10 mouse cellular contexts compared by ENCODE assay signal in the genomic region with DNA sequence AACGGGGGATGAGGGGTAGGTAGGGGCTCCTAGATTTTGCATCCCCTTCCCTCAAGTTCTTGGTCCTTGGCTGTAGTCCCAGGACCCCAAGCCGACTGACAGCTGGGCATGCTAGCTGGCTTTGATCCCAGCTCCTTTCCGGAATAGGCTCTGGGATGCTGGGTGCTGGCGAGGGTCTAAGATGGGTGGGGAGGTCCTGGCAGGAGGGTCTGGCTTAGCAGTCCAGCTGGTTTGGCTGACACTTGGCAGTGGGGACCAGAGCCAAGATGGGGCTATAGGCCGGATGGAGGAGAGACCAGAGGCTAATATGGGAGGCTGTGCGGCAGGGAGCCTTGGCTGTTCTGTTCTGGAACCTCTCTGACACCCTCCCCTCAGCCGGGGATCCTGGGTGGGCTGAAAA. TPM values are rescaled to one million over a fixed set of nuclear protein-coding genes. Genes with fewer than 3 reads are reported as not detected.
DNase-seq lines count a peak whose midpoint lies in the region; ATAC-seq and TF ChIP-seq lines count a peak whose summit lies in the region.
"Had no signal": no experiment of that assay in that cellular context is flagged by ENCODE, and none has a peak within 500 bp of the region (broad histone marks: within the 10 kb centered on the region; RNA-seq: fewer than 3 reads in every experiment).

No protein-coding gene starts in this region.

- WGBS in heart, embryonic 13.5 days, result 49% methylated on average over 7 of the region's 7 CpGs
- WGBS in forebrain, postnatal 0 days, result 16% methylated on average over 7 of the region's 7 CpGs
- 87% methylated on average over 7 of the region's 7 CpGs for WGBS in macrophage (ENCODE audit: missing documents)

- H3K79me2 ChIP-seq in MEL (ENCODE audit: control insufficient read depth, insufficient read depth, low read length, poor library complexity) (peaks cover 6% of the 10 kb centered on the region; the same call in 1 of the 2 replicates), macrophage (ENCODE audit: inconsistent target) (peaks cover 10% of the 10 kb centered on the region; the same call in 1 of the 2 replicates)

- TF ChIP-seq CTCF in MEL (IDR thresholded peaks at IDR 0.05 in 2 of 3, conservative IDR thresholded peaks at IDR 0.05 in 1 of 3; ENCODE audit: control insufficient read depth in 1 of 3, insufficient read depth in 1 of 3, low read depth in 2 of 3, low read length in 3 of 3, poor library complexity in 1 of 3, severe bottlenecking in 1 of 3), result no peak
- no peak for TF ChIP-seq CTCF in forebrain, postnatal 0 days (IDR thresholded peaks at IDR 0.05; ENCODE audit: low read depth)

- no peak for ATAC-seq in heart, embryonic 13.5 days (ENCODE audit: extremely low read depth, insufficient number of reproducible peaks, low FRiP score, low TSS enrichment)
- peak; percentile 14 for ATAC-seq in forebrain, postnatal 0 days
- ATAC-seq in megakaryocyte-erythroid progenitor cell, adult 5-6 weeks (replicated peaks; ENCODE audit: low FRiP score, low TSS enrichment, poor library complexity, severe bottlenecking), result no peak

- peaks cover 12% of the 10 kb centered on the region; the same call in 1 of the 2 replicates for H3K27me3 ChIP-seq in heart, embryonic 13.5 days (replicated peaks)
- no peaks in the 10 kb centered on the region for H3K27me3 ChIP-seq in MEL (ENCODE audit: control insufficient read depth in 1 of 2, insufficient read depth in 2 of 2, low read length in 2 of 2)
- H3K27me3 ChIP-seq in forebrain, postnatal 0 days (ENCODE audit: insufficient read depth, low read length), result no peaks in the 10 kb centered on the region

- no peak overlapping the region for H3K4me3 ChIP-seq in heart, embryonic 13.5 days
- peak overlapping the region; percentile 58 to 90 for H3K4me3 ChIP-seq in MEL (ENCODE audit: control insufficient read depth in 1 of 2, insufficient read depth in 1 of 2, low read depth in 2 of 2, low read length in 2 of 2)
- H3K4me3 ChIP-seq in forebrain, postnatal 0 days (ENCODE audit: low read depth, low read length), result peak overlapping the region; percentile 57
- no peak overlapping the region; the same call in 1 of the 2 replicates for H3K4me3 ChIP-seq in macrophage (ENCODE audit: inconsistent target)
- H3K4me3 ChIP-seq: layer of hippocampus, adult 2 months had no signal

- DNase-seq in heart, adult 8-10 months (ENCODE audit: low spot score), result no peak
- no peak for DNase-seq in MEL (ENCODE audit: low read depth, low spot score)
- peak; percentile 71 for DNase-seq in forebrain, postnatal 0 days
- DNase-seq in retina, postnatal 1 day, result no peak
- DNase-seq in B cell, adult 2 months, result no peak

- peak overlapping the region; percentile 35; the same call in 1 of the 2 replicates for H3K9ac ChIP-seq in heart, embryonic 13.5 days
- peak overlapping the region; percentile 86 for H3K9ac ChIP-seq in MEL (ENCODE audit: control insufficient read depth, low read depth, low read length, poor library complexity, severe bottlenecking)
- peak overlapping the region; percentile 18; the same call in 1 of the 2 replicates for H3K9ac ChIP-seq in forebrain, postnatal 0 days

- H3K36me3 ChIP-seq in heart, embryonic 13.5 days, result no peaks in the 10 kb centered on the region
- H3K36me3 ChIP-seq in MEL (ENCODE audit: control insufficient read depth in 1 of 2, insufficient read depth in 2 of 2, low read length in 2 of 2) (peaks cover 0 to 30% of the 10 kb centered on the region in 2 experiments; a peak in 2 of 4 replicates), macrophage (ENCODE audit: inconsistent target) (no peaks in the 10 kb centered on the region)
- H3K36me3 ChIP-seq in forebrain, postnatal 0 days (ENCODE audit: insufficient read depth), result no peaks in the 10 kb centered on the region

- H3K4me2 ChIP-seq in heart, embryonic 13.5 days, result peak overlapping the region; percentile 99; the same call in 1 of the 2 replicates
- peak overlapping the region; percentile 100 for H3K4me2 ChIP-seq in forebrain, postnatal 0 days (ENCODE audit: low read depth)

- no peaks in the 10 kb centered on the region for H3K9me3 ChIP-seq in heart, embryonic 13.5 days
- no peaks in the 10 kb centered on the region for H3K9me3 ChIP-seq in MEL (replicated peaks; ENCODE audit: insufficient read depth, low read length)
- no peaks in the 10 kb centered on the region for H3K9me3 ChIP-seq in forebrain, postnatal 0 days (ENCODE audit: low read length)

- no peak for TF ChIP-seq POLR2A in MEL (IDR thresholded peaks at IDR 0.05; ENCODE audit: control insufficient read depth in 1 of 2, insufficient read depth in 1 of 2, low read depth in 1 of 2, low read length in 2 of 2, poor library complexity in 1 of 2)

- H3K27ac ChIP-seq in heart, embryonic 13.5 days (replicated peaks), result 0 out of 2 replicates have a peak overlapping the region, but pooled peaks have one; percentile 9
- H3K27ac ChIP-seq in MEL (ENCODE audit: control insufficient read depth, low read depth, low read length) (peak overlapping the region; percentile 93; the same call in 1 of the 2 replicates), macrophage (peak overlapping the region; percentile 78)
- peak overlapping the region; percentile 54 for H3K27ac ChIP-seq in forebrain, postnatal 0 days (ENCODE audit: low read depth, low read length)
- H3K27ac ChIP-seq: layer of hippocampus, adult 2 months had no signal

- TF ChIP-seq RAD21 in MEL (IDR thresholded peaks at IDR 0.05; ENCODE audit: low read depth, low read length), result no peak

- TF ChIP-seq EP300 in MEL (IDR thresholded peaks at IDR 0.05; ENCODE audit: low read depth in 1 of 2, low read length in 2 of 2), result no peak

- H3K4me1 ChIP-seq in heart, embryonic 13.5 days, result peaks cover 57% of the 10 kb centered on the region
- H3K4me1 ChIP-seq in MEL (ENCODE audit: control insufficient read depth in 1 of 2, insufficient read depth in 2 of 2, low read length in 2 of 2), result peaks cover 12 to 53% of the 10 kb centered on the region in 2 experiments
- peaks cover 23% of the 10 kb centered on the region for H3K4me1 ChIP-seq in forebrain, postnatal 0 days (ENCODE audit: insufficient read depth)

TF ChIP-seq in MEL, 35 proteins besides CTCF, POLR2A, EP300 and RAD21 (continues in another document):
- TF ChIP-seq RCOR1 (IDR thresholded peaks at IDR 0.05; ENCODE audit: low read depth, low read length) (no peak), MAX (IDR thresholded peaks at IDR 0.05; ENCODE audit: low read length) (no peak), MYC (IDR thresholded peaks at IDR 0.05; ENCODE audit: low read depth, low read length) (no peak), JUND (IDR thresholded peaks at IDR 0.05; ENCODE audit: low read depth, low read length) (no peak), NRF1 (IDR thresholded peaks at IDR 0.05; ENCODE audit: insufficient read depth, low read depth, low read length, poor library complexity, severe bottlenecking) (no peak)

RNA-seq across cellular contexts. Expression of a gene that starts 5.1 kb away (rescaled TPM):
- 2.8 and 3.5 TPM in 2 replicates for polyA plus RNA-seq in heart, embryonic 13.5 days (2015; fragmentation: Nextera tagmentation; extraction: Ambion mirVana)
- total RNA-seq in heart, adult 8-10 months (2022), result 1 to 10 TPM; 3.1 to 4.4 (median 3.5) TPM
- total RNA-seq in MEL (2012; rRNA removed), result 3.9 and 6.2 TPM in 2 replicates
- polyA plus RNA-seq in MEL (2012; ENCODE audit: insufficient read depth in 1 of 2, insufficient read length in 2 of 2, low read depth in 1 of 2, low replicate concordance in 2 of 2, missing spikeins in 1 of 2), result 10 to 100 TPM in 1 of 2 experiments, not detected in 1; 14.1 TPM
- total RNA-seq in forebrain, postnatal 0 days (2014; rRNA removed), result 3.5 and 6.1 TPM in 2 replicates
- 1.2 and 3.8 TPM in 2 replicates for polyA plus RNA-seq in forebrain, postnatal 0 days (2015; fragmentation: Nextera tagmentation; extraction: Ambion mirVana)
- 100 to 1,000 TPM; 108 to 877 (median 288) TPM for total RNA-seq in macrophage (2018; cell fraction: chromatin; rRNA removed)
- total RNA-seq in macrophage (2018; cell fraction: cytosol; rRNA removed), result 100 to 1,000 TPM in 4 of 26 experiments, 10 to 100 TPM in 22; 26.5 to 181 (median 58.8) TPM
- total RNA-seq in macrophage (2018; cell fraction: nucleus; rRNA removed), result 100 to 1,000 TPM in 23 of 26 experiments, 10 to 100 TPM in 3; 76.0 to 478 (median 187) TPM
- polyA plus RNA-seq in macrophage (2018), result 14.8 to 23.1 TPM (median 20.8 TPM) in 3 replicates
- 29.6 and 30.1 TPM in 2 replicates for total RNA-seq in megakaryocyte-erythroid progenitor cell, adult 5-6 weeks (2014; fragmentation: Nextera tagmentation)
- total RNA-seq in megakaryocyte-erythroid progenitor cell, adult 5-6 weeks (2017), result 3.0 and 5.7 TPM in 2 replicates

RNA-seq across cellular contexts. Expression of a gene that starts 46.0 kb away (rescaled TPM):
- not detected in 2 replicates for polyA plus RNA-seq in heart, embryonic 13.5 days (2015; fragmentation: Nextera tagmentation; extraction: Ambion mirVana)
- under 1 TPM in 2 of 4 experiments, not detected in 2; 0.34 to 0.37 TPM for total RNA-seq in heart, adult 8-10 months (2022)
- not detected in 2 replicates for total RNA-seq in MEL (2012; rRNA removed)
- polyA plus RNA-seq in MEL (2012; ENCODE audit: insufficient read depth in 1 of 2, insufficient read length in 2 of 2, low read depth in 1 of 2, low replicate concordance in 2 of 2, missing spikeins in 1 of 2) (not detected), macrophage (2018) (not detected in 3 replicates)
- not detected in 2 replicates for total RNA-seq in forebrain, postnatal 0 days (2014; rRNA removed)
- polyA plus RNA-seq in forebrain, postnatal 0 days (2015; fragmentation: Nextera tagmentation; extraction: Ambion mirVana), result not detected in 2 replicates
- total RNA-seq in macrophage (2018; cell fraction: chromatin; rRNA removed), result not detected
- under 1 TPM in 2 of 26 experiments, not detected in 24; 0.17 to 0.19 TPM for total RNA-seq in macrophage (2018; cell fraction: cytosol; rRNA removed)
- total RNA-seq in macrophage (2018; cell fraction: nucleus; rRNA removed), result not detected
- not detected in 2 replicates for total RNA-seq in megakaryocyte-erythroid progenitor cell, adult 5-6 weeks (2014; fragmentation: Nextera tagmentation)
- total RNA-seq in megakaryocyte-erythroid progenitor cell, adult 5-6 weeks (2017), result not detected in 2 replicates
- total RNA-seq: layer of hippocampus, adult 2 months had no signal
- polyA plus RNA-seq: frontal cortex, adult 2 months had no signal

RNA-seq across cellular contexts. Expression of a gene that starts 52.3 kb away (rescaled TPM):
- polyA plus RNA-seq in heart, embryonic 13.5 days (2015; fragmentation: Nextera tagmentation; extraction: Ambion mirVana), result not detected in 2 replicates
- 1 to 10 TPM in 2 of 4 experiments, under 1 TPM in 2; 0.60 to 4.5 (median 1.7) TPM for total RNA-seq in heart, adult 8-10 months (2022)
- total RNA-seq in MEL (2012; rRNA removed), result not detected in 2 replicates
- polyA plus RNA-seq in MEL (2012; ENCODE audit: insufficient read depth in 1 of 2, insufficient read length in 2 of 2, low read depth in 1 of 2, low replicate concordance in 2 of 2, missing spikeins in 1 of 2) (not detected), macrophage (2018) (not detected in 3 replicates)
- not detected in 2 replicates for total RNA-seq in forebrain, postnatal 0 days (2014; rRNA removed)
- not detected in 2 replicates for polyA plus RNA-seq in forebrain, postnatal 0 days (2015; fragmentation: Nextera tagmentation; extraction: Ambion mirVana)
- total RNA-seq in macrophage (2018; cell fraction: chromatin; rRNA removed), result 1 to 10 TPM in 3 of 26 experiments, not detected in 23; 1.4 to 2.0 (median 1.5) TPM
- under 1 TPM in 1 of 26 experiments, not detected in 25; 0.10 TPM for total RNA-seq in macrophage (2018; cell fraction: cytosol; rRNA removed)
- total RNA-seq in macrophage (2018; cell fraction: nucleus; rRNA removed), result 1 to 10 TPM in 3 of 26 experiments, under 1 TPM in 1, not detected in 22; 0.81 to 2.7 (median 1.6) TPM
- total RNA-seq in megakaryocyte-erythroid progenitor cell, adult 5-6 weeks (2014; fragmentation: Nextera tagmentation), result not detected in 2 replicates
- not detected in 2 replicates for total RNA-seq in megakaryocyte-erythroid progenitor cell, adult 5-6 weeks (2017)
- total RNA-seq: layer of hippocampus, adult 2 months had no signal
- polyA plus RNA-seq: frontal cortex, adult 2 months had no signal

Comparison
In these comparisons a context has a peak if more than half of its experiments do, and no peak if none do; other contexts are left out.
1. H3K27ac ChIP-seq: peak in every context shown above with its lines; median percentile 93 in MEL; 78 in macrophage; 54 in forebrain, postnatal 0 days; 9 in heart, embryonic 13.5 days.
2. H3K4me3 ChIP-seq: peak in MEL (2 of 2) and forebrain, postnatal 0 days (single experiment); none in heart, embryonic 13.5 days (single experiment) and macrophage (single experiment).
3. H3K9ac ChIP-seq: peak in every context shown above with its lines; median percentile 86 in MEL; 35 in heart, embryonic 13.5 days; 18 in forebrain, postnatal 0 days.